Mouse (Mus musculus): ENCODE data around the gene Lpin2.

GRCm38 (mm10) chr17:71291897-71292420 lies 109.6 kb downstream of the Lpin2 start:
- no peak for TF ChIP-seq CTCF (IDR thresholded peaks at IDR 0.05; ENCODE audit: borderline replicate concordance, insufficient read depth, low read depth, low read length)
- TF ChIP-seq POLR2A (IDR thresholded peaks at IDR 0.05; ENCODE audit: borderline replicate concordance, insufficient read depth, low read length) = no peak
